Mouse (Mus musculus) cortical plate, adult 2 months (tissue): ENCODE results near the gene Phyhipl.

Experiments
- CTCF ChIP-seq: fragments of 200-500 bp; IDR thresholded peaks from 2 replicates; pipeline ENCODE4 v1.5.1; 2011; ENCODE audit warnings: mild to moderate bottlenecking, control low read depth, low read length; ENCODE audit not compliant: insufficient read depth; ENCODE audit errors: extremely low read depth
- POLR2A ChIP-seq: fragments of 200-500 bp; IDR thresholded peaks from 2 replicates; pipeline ENCODE4 v1.6.1; 2011; ENCODE audit warnings: mild to moderate bottlenecking, low read length, control low read depth; ENCODE audit not compliant: insufficient read depth; ENCODE audit errors: extremely low read depth

DNA sequence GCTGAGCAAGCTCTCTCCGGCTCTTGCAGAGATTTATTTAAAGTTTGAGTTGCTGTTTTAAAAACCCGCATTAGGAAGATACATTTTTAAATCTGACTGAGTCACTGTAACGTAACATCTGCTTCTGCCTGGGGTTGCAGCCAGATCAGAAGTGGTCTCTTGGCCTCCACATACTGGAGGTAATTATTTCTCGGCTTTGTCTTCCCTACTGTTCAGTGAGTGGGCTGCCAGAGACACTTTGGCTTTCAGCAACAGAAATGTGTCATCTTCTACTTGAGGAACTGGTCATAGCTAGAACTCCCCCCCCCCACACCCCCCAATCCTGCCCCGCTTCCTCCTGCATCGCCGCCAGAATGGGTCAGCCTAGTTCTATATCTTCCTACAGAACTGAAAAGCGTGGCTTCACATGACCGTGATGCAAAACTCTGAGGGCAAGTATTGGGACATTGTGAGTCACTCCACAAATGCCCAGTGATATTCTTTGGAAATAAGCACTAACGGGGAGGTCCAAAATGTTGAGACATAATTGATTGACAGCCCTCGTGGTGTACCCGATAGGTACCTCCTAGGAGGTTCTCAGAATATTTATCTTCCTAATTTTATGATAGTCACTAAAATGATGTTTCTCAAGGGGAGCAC lies 125.5 kb downstream of the Phyhipl start:
- TF ChIP-seq CTCF (no peak), POLR2A (no peak)
